Mouse (Mus musculus) 3T3-L1 (cell line): ENCODE measurements around the gene Wdr13.
"Not testable (repeated sequence)": the region's sequence is repeated elsewhere in the genome, so short reads cannot be mapped to it uniquely, and the experiment has no call there.

ENCODE experiments used
- DNase-seq: peaks from one replicate; pipeline ENCODE4 v3.0.0-alpha.2; 2015; ENCODE audit warnings: low read depth, low spot score

Gene Wdr13

GRCm38 (mm10) chrX:8105019-8105418 is 27.7 kb downstream of the Wdr13 start:
- no peak for DNase-seq

DNA sequence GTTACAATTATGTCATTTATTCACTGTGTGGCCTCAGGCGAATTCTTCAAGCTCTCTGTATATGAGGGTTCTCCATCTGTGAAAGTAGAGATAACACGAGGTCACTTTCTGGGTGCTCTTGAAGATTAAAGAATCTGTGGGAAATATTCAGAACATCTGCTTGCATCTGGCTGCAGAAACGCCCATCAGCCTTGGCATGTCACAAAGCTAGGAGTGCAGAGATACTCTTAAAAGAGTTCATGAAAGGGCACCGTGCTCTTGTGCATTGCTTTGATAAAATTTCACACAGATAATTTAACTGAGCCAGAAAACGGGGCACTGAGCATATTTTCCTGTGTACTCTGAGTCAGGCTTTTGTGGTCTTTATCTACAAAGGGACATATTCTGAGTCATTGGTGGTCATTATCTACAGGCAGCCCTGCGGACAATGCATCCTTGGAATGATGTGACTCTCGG is 30.5 kb downstream of the Wdr13 start:
- DNase-seq: peak; percentile 31

GRCm38 (mm10) chrX:8101017-8101416 is 31.7 kb downstream of the Wdr13 start:
- DNase-seq: no peak

GRCm38 (mm10) chrX:8099435-8099834 is 33.3 kb downstream of the Wdr13 start:
- no peak for DNase-seq

DNA sequence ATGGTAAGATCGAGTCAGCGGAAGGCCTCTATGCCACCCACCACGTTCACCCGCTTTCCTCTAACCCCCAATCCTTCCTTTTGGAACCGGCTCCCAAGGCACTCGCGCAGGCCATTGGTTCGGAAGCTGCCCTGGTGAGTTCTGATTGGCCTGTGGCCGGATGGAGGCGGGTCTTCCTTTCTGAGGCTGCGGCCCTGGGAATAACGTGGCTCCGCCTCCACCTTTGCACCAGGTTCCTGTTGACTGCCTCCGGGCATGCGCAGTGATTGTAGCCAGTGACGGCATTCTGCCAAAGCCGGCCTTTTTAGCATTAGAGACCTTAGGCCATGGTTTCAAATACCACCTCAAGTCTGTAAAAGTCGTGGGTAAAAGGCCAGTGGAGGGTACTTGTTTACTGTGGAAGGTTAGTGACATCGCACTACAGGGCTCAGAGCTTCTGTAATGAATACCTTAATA is 35.9 kb downstream of the Wdr13 start:
- DNase-seq: peak; percentile 98

GRCm38 (mm10) chrX:8096068-8096786 is 36.5 kb downstream of the Wdr13 start:
- DNase-seq: not testable (repeated sequence)

GRCm38 (mm10) chrX:8095546-8095945 is 37.1 kb downstream of the Wdr13 start:
- no peak for DNase-seq

DNA sequence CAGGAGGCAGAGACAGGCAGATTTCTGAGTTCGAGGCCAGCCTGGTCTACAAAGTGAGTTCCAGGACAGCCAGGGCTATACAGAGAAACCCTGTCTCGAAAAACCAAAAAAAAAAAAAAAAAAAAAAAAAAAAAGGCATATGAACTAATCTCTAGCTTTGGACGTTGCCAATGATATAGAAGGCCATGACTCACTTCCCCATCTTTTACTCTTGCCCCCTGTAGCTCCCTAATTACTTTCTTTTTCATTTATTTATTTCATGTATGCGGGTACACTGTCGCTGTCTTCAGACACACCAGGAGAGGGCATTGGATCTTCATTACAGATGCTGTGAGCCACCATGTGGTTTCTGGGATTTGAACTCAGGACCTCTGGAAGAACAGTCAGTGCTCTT is 41.7 kb downstream of the Wdr13 start:
- not testable (repeated sequence) for DNase-seq

DNA sequence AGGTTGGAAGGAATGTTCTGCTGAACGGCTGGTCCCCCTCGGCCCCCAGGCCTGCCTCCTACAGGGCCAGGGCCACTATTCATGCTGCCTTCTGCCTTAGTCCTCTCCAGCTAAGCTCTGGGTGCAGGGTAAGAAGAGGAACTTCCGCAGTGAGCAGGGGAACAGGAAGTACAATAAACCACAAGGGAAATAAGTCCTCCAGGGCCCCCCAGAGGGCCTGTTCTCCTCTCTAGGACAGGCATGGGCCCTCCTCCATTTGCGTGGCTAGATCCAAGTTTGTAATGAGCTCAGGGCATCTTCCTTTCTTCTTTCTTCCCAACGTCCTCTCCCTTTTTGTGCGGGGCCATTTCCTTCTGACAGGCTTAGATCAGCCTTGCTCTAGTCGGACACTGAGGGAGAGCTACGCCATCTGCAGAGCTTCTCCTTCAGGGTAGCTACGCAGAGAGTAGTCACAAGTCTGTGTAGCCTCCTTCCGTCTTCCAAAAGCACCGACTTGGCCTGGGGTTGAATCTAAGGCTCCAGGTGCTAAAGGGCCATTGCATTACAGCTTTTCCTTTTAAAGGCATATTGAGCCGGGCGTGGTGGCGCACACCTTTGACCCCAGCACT is 42.2 kb downstream of the Wdr13 start, which contains the start of gene Was:
Gene Was, minus strand, starts transcription at position 153 of the 608 bp plus-strand sequence.
- no peak for DNase-seq

DNA sequence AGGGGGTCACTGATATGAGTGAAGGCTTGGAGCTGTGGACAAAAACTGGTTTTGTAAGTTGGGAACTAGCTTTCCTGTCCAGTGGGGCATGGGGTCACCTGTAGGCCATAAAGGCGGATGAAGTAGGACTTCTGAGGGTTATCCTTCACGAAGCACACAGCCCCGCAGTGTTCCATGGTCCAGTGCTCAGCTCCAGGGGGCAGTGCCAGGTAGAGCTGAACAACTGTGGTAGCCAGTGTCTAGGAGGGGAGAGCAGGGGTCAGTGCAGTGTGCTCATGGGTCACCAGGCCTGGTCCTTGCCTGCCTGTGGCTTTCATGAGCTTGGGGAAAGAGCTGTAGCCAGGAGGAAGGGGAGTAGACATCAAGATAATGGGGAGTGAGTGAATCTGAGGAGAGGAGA is 42.9 kb downstream of the Wdr13 start:
- no peak for DNase-seq

- DNase-seq: no peak
Measured at GRCm38 (mm10) chrX:8085611-8086010, 47.1 kb downstream of the Wdr13 start.

DNA sequence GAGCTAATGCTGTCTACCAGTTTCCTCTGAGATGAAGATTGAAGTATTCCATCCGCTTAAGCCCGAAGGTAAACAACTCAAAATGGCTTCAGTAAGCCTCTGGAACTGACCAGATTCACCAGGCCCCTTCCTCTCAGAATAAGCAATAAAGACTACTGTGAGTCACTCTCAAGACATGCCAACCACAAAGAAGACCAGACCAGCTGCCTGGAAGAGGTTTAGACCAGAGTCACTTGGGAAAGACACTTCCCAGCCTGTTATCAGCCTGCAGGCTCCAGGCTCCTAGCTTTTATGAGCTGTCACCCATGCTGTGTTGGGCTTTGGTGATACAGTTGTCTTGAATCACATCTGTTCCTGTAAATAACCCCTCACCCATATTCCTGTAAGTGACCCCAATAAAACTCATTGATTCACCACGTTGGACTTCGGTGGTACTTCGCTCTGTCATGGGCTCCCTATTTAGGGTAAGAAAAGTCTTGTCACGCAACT is 47.9 kb downstream of the Wdr13 start:
- peak; percentile 64 for DNase-seq

DNA sequence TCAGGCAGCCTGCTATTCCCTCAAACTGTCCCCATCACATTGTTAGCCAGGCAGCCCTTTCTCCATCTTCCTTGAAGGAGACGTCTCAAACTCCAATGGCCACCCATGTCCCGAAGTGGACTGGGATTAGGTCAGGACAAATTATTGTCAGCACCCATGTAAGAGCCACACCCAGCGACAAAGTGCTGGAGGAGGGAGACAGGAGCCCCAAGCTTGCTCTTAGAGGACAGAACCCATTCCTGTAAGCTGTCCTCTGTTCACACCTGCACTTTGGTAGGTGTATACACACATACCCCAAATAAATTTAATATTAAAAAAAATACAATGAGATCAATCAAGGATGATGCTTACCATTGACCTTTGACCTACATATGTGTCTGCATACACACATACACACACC is 57.6 kb downstream of the Wdr13 start:
- DNase-seq: no peak

DNA sequence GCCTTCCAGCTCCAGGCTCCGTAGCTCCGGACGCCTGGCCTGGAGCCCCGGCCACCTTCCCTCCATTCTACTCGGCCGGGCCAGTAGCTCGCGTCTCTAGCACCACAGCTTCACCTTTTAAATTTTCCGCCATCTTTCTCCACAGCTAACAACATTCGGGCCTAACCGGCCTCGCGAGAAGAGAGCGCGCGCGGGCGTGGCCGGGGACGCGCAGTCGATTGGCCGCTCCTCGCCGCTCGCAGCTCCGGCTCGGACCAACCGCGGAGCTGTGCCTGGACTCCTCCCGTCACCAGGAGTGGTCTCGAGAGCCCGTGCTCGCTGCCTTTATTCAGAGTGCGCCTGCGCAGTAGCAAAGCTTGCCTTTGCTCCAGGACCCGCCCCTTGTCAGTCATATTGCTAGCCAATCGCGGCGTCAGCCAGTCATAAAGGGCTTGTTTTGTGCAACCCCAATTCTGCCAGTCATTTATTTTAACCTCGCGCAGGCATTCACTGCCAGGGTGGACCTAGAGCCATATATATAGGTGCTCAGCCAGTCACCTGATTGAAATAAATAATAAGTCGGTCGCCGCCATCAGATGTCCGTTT is 58.2 kb downstream of the Wdr13 start, which contains the start of gene Suv39h1:
Gene Suv39h1, minus strand, starts transcription at position 331 of the 585 bp plus-strand sequence.
- DNase-seq: peak; percentile 97

GRCm38 (mm10) chrX:8073881-8074429 is 58.7 kb downstream of the Wdr13 start:
- DNase-seq: peak; percentile 59
